In genomic region chr14:122981831-122982485, GRCm38 (mm10) we compare ENCODE assay signal across 8 mouse cellular contexts. TPM values are rescaled to one million over a fixed set of nuclear protein-coding genes. Genes with fewer than 3 reads are reported as not detected.
DNase-seq lines count a peak whose midpoint lies in the region; ATAC-seq and TF ChIP-seq lines count a peak whose summit lies in the region.

No protein-coding gene starts in this region.

- peak overlapping the region; percentile 81 for H3K4me2 ChIP-seq in forebrain, embryonic 14.5 days (ENCODE audit: low read length)

- no peak for TF ChIP-seq CTCF in E14TG2a.4 (conservative IDR thresholded peaks at IDR 0.05; ENCODE audit: low read length)

- peaks cover 18% of the 10 kb centered on the region for H3K4me1 ChIP-seq in erythroblast, embryonic 14.5 days (ENCODE audit: control insufficient read depth)
- peaks cover 25% of the 10 kb centered on the region for H3K4me1 ChIP-seq in E14TG2a.4 (replicated peaks; ENCODE audit: low read depth, low read length)
- H3K4me1 ChIP-seq in forebrain, embryonic 14.5 days (ENCODE audit: control insufficient read depth, insufficient read depth, low read length), result peaks cover 18% of the 10 kb centered on the region

- peaks cover 14% of the 10 kb centered on the region for H3K27me3 ChIP-seq in erythroblast, embryonic 14.5 days (ENCODE audit: control insufficient read depth)
- peaks cover 13% of the 10 kb centered on the region for H3K27me3 ChIP-seq in E14TG2a.4 (ENCODE audit: insufficient read depth, low read length)
- no peaks in the 10 kb centered on the region for H3K27me3 ChIP-seq in forebrain, embryonic 14.5 days (replicated peaks; ENCODE audit: control insufficient read depth, insufficient read depth, low read length)

- ATAC-seq in erythroblast, adult 5-6 weeks (replicated peaks; ENCODE audit: low FRiP score, poor library complexity, severe bottlenecking), result no peak
- no peak for ATAC-seq in forebrain, embryonic 14.5 days

- H3K4me3 ChIP-seq in erythroblast, embryonic 14.5 days (replicated peaks), result peak overlapping the region; percentile 69
- H3K4me3 ChIP-seq in E14TG2a.4 (replicated peaks; ENCODE audit: low read length) (peak overlapping the region; percentile 88), macrophage (ENCODE audit: inconsistent target) (peak overlapping the region; percentile 19; the same call in 1 of the 2 replicates)
- H3K4me3 ChIP-seq in forebrain, embryonic 14.5 days (ENCODE audit: low read depth, low read length), result peak overlapping the region; percentile 82

- no peaks in the 10 kb centered on the region for H3K36me3 ChIP-seq in erythroblast, embryonic 14.5 days (ENCODE audit: control insufficient read depth)
- H3K36me3 ChIP-seq in E14TG2a.4 (ENCODE audit: insufficient read depth, low read length) (no peaks in the 10 kb centered on the region), macrophage (ENCODE audit: inconsistent target) (no peaks in the 10 kb centered on the region)
- no peaks in the 10 kb centered on the region for H3K36me3 ChIP-seq in forebrain, embryonic 14.5 days (ENCODE audit: control insufficient read depth, insufficient read depth, low read length)

- no peak for DNase-seq in forebrain, embryonic 14.5 days (ENCODE audit: low spot score)
- DNase-seq in Muller cell, postnatal 12 days (ENCODE audit: inconsistent ontology term), result no peak
- no peak for DNase-seq in adrenal gland, adult 8-10 months
- no peak for DNase-seq in right cerebral cortex, adult 18-20 months

- 22% methylated on average over 8 of the region's 8 CpGs for WGBS in forebrain, embryonic 14.5 days
- 75% methylated on average over 8 of the region's 8 CpGs for WGBS in macrophage (ENCODE audit: missing documents)

- no peaks in the 10 kb centered on the region for H3K79me2 ChIP-seq in macrophage (ENCODE audit: inconsistent target)

- H3K9me3 ChIP-seq in erythroblast, embryonic 14.5 days (ENCODE audit: control insufficient read depth, low read length), result no peaks in the 10 kb centered on the region
- H3K9me3 ChIP-seq in E14TG2a.4 (ENCODE audit: low read length), result no peaks in the 10 kb centered on the region
- no peaks in the 10 kb centered on the region for H3K9me3 ChIP-seq in forebrain, embryonic 14.5 days (replicated peaks; ENCODE audit: control insufficient read depth, low read length)

- H3K27ac ChIP-seq in forebrain, embryonic 14.5 days (ENCODE audit: low read depth, low read length), result peak overlapping the region; percentile 92; the same call in 1 of the 2 replicates
- no peak overlapping the region for H3K27ac ChIP-seq in macrophage

- peak overlapping the region; percentile 85 for H3K9ac ChIP-seq in forebrain, embryonic 14.5 days (ENCODE audit: low read length)

RNA-seq across cellular contexts. Expression of gene Tmtc4, which starts 1.9 kb away (rescaled TPM):
- not detected in 2 replicates for polyA plus RNA-seq in erythroblast, embryonic 14.5 days (2012)
- total RNA-seq in erythroblast, adult 5-6 weeks (2015; ENCODE audit: low replicate concordance), result 3.7 TPM in 1 of 2 replicates, not detected in the other
- total RNA-seq in erythroblast, adult 5-6 weeks (2017; ENCODE audit: low replicate concordance), result 1.3 and 2.5 TPM in 2 replicates
- polyA plus RNA-seq in forebrain, embryonic 14.5 days (2014; fragmentation: Nextera tagmentation; extraction: Ambion mirVana), result 41.5 and 41.8 TPM in 2 replicates
- total RNA-seq in macrophage (2018; cell fraction: chromatin; rRNA removed), result 10 to 100 TPM in 11 of 26 experiments, 1 to 10 TPM in 10, under 1 TPM in 5; 0.40 to 18.8 (median 8.1) TPM
- 1 to 10 TPM; 1.4 to 4.7 (median 2.6) TPM for total RNA-seq in macrophage (2018; cell fraction: cytosol; rRNA removed)
- total RNA-seq in macrophage (2018; cell fraction: nucleus; rRNA removed), result 10 to 100 TPM in 1 of 26 experiments, 1 to 10 TPM in 25; 1.2 to 14.3 (median 4.4) TPM
- 1.7 to 3.4 TPM (median 2.6 TPM) in 3 replicates for polyA plus RNA-seq in macrophage (2018)
- 10 to 100 TPM; 16.6 to 24.2 (median 18.6) TPM for total RNA-seq in adrenal gland, adult 8-10 months (2022)

Comparison
In these comparisons a context has a peak if more than half of its experiments do, and no peak if none do; other contexts are left out.
1. H3K4me3 ChIP-seq: peak in every context shown above with its lines; median percentile 88 in E14TG2a.4; 82 in forebrain, embryonic 14.5 days; 69 in erythroblast, embryonic 14.5 days; 19 in macrophage.